Mouse (Mus musculus) kidney, adult 2 months (tissue): Measurements from ENCODE around the gene Bcl2l15. TPM values are rescaled to one million over a fixed set of nuclear protein-coding genes. Genes with fewer than 3 reads are reported as not detected.
A peak's percentile ranks its signal among the peaks of the same experiment; 100 is the strongest.

ENCODE experiments used
- DNase-seq: peaks from one replicate; pipeline ENCODE4 v3.0.0; 2021
- H3K27ac ChIP-seq: fragments of 200-500 bp; 2 replicates; pipeline ENCODE4 v1.5.1; 2012; ENCODE audit warnings: low read depth, low read length, control low read depth, inconsistent platforms; ENCODE audit not compliant: insufficient read depth
- H3K27me3 ChIP-seq: fragments of 200-500 bp; replicated peaks from 2 replicates; pipeline ENCODE4 v1.6.1; 2012; ENCODE audit warnings: mild to moderate bottlenecking, moderate library complexity, low read length, inconsistent platforms; ENCODE audit not compliant: control insufficient read depth, insufficient read depth
- H3K36me3 ChIP-seq: fragments of 200-500 bp; 2 replicates; pipeline ENCODE4 v1.6.1; 2012; ENCODE audit warnings: mild to moderate bottlenecking, moderate library complexity, low read length, inconsistent platforms; ENCODE audit not compliant: control insufficient read depth, insufficient read depth
- H3K4me1 ChIP-seq: fragments of 200-500 bp; 2 replicates; pipeline ENCODE4 v1.6.1; 2011; ENCODE audit warnings: low read length; ENCODE audit not compliant: control insufficient read depth, insufficient read depth
- H3K4me3 ChIP-seq: fragments of 200-500 bp; 2 replicates; pipeline ENCODE4 v1.5.1; 2011; ENCODE audit warnings: mild to moderate bottlenecking, low read depth, low read length, control low read depth; ENCODE audit not compliant: insufficient read depth
- CTCF ChIP-seq: fragments of 200-500 bp; conservative IDR thresholded peaks from 2 replicates; pipeline ENCODE4 v1.5.1; 2011; ENCODE audit warnings: low read depth, mild to moderate bottlenecking, control low read depth, low read length, moderate library complexity, mixed read lengths; ENCODE audit not compliant: insufficient read depth, insufficient read length
- POLR2A ChIP-seq: fragments of 200-500 bp; IDR thresholded peaks from one replicate; pipeline ENCODE4 v1.6.1; 2011; ENCODE audit warnings: low read depth, low read length, control low read depth
- WGBS: fragments of 180-500 bp; shearing (Covaris S2); methylation state at CpG from one replicate; pipeline ENCODE4 v1.1.7; 2018; 5-methylcytosine and 5-hydroxymethylcytosine counted together
- polyA plus RNA-seq: library from polyadenylated mRNA; depleted of rRNA; stranded (reverse); fragments of >200 nt; gene quantifications from 2 replicates; pipeline ENCODE4 v1.2.3, GENCODE M21; 2012

Bcl2l15 gene
- polyA plus RNA-seq, 1 experiment, result 0.17 TPM

DNA sequence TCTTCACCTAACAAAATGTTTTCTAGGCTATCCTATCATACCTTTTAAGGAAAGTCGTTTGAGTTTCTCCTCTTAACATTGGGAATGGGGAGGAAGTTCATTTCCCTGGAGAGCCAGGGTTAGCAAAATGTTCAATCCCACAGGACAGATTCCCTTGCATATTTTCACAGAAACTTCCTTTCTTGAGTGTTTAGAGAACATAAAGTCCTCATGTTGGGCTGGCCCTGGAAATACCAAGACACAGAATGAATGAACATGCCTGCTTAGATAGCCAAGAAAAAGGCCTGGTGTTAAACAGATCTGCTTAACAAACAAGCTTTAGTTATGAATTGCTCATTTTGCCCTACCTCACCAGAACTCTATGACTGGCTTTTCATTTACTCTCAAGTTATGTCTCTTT, 39.8 kb upstream of the Bcl2l15 start:
- Histone ChIP-seq H3K36me3 (no peaks in the 10 kb centered on the region), H3K4me3 (no peak overlapping the region), H3K27ac (no peak overlapping the region), H3K4me1 (peaks cover 19% of the 10 kb centered on the region), H3K27me3 (no peaks in the 10 kb centered on the region)
- TF ChIP-seq POLR2A (no peak), CTCF (no peak)
- 64% methylated on average over 1 of the region's 1 CpGs for WGBS
- DNase-seq, result peak; percentile 54

GRCm38 (mm10) chr3:103796389-103796788, 36.0 kb upstream of the Bcl2l15 start:
- 65% methylated on average over 2 of the region's 2 CpGs for WGBS
- no peak for TF ChIP-seq CTCF
- TF ChIP-seq POLR2A, result no peak
- peaks cover 12% of the 10 kb centered on the region for H3K4me1 ChIP-seq

GRCm38 (mm10) chr3:103799507-103799906, 32.9 kb upstream of the Bcl2l15 start:
- no peak for DNase-seq
- 85% methylated on average over 2 of the region's 2 CpGs for whole genome bisulfite sequencing
- H3K4me1 ChIP-seq, result peaks cover 26% of the 10 kb centered on the region
- TF ChIP-seq CTCF (no peak), POLR2A (no peak)
- no peaks in the 10 kb centered on the region; the same call in 1 of the 2 replicates for H3K36me3 ChIP-seq
- no peak overlapping the region for H3K27ac ChIP-seq
- no peak overlapping the region for H3K4me3 ChIP-seq
- H3K27me3 ChIP-seq, result no peaks in the 10 kb centered on the region

More at GRCm38 (mm10) chr3:103796389-103796788, 36.0 kb upstream of the Bcl2l15 start:
- Histone ChIP-seq H3K36me3 (no peaks in the 10 kb centered on the region), H3K4me3 (no peak overlapping the region), H3K27me3 (no peaks in the 10 kb centered on the region), H3K27ac (no peak overlapping the region)
- no peak for DNase-seq

GRCm38 (mm10) chr3:103801631-103802531, 30.5 kb upstream of the Bcl2l15 start:
- H3K4me1 ChIP-seq, result peaks cover 26% of the 10 kb centered on the region
- peak; percentile 95 for DNase-seq
- WGBS, result 8% methylated on average over 10 of the region's 10 CpGs
- no peaks in the 10 kb centered on the region; the same call in 1 of the 2 replicates for H3K36me3 ChIP-seq
- H3K27me3 ChIP-seq, result no peaks in the 10 kb centered on the region
- H3K4me3 ChIP-seq, result no peak overlapping the region
- TF ChIP-seq POLR2A (no peak), CTCF (no peak)
- H3K27ac ChIP-seq, result peak overlapping the region; percentile 100

- 31% methylated on average over 8 of the region's 8 CpGs for WGBS
- no peak overlapping the region for H3K4me3 ChIP-seq
- peak; percentile 85 for DNase-seq
These were observed 29.5 kb upstream of the Bcl2l15 start for GRCm38 (mm10) chr3:103802861-103803260.

GRCm38 (mm10) chr3:103805671-103806070, 26.7 kb upstream of the Bcl2l15 start:
- H3K36me3 ChIP-seq, result no peaks in the 10 kb centered on the region; the same call in 1 of the 2 replicates
- WGBS, result 95% methylated on average over 1 of the region's 1 CpGs

More at GRCm38 (mm10) chr3:103802861-103803260, 29.5 kb upstream of the Bcl2l15 start:
- TF ChIP-seq POLR2A (no peak), CTCF (no peak)
- Histone ChIP-seq H3K4me1 (peaks cover 26% of the 10 kb centered on the region), H3K27ac (peak overlapping the region; percentile 68), H3K27me3 (no peaks in the 10 kb centered on the region), H3K36me3 (no peaks in the 10 kb centered on the region; the same call in 1 of the 2 replicates)

More at GRCm38 (mm10) chr3:103805671-103806070, 26.7 kb upstream of the Bcl2l15 start:
- TF ChIP-seq CTCF, result no peak
- no peak for TF ChIP-seq POLR2A
- Histone ChIP-seq H3K27me3 (no peaks in the 10 kb centered on the region), H3K4me1 (peaks cover 29% of the 10 kb centered on the region), H3K27ac (no peak overlapping the region), H3K4me3 (no peak overlapping the region)
- no peak for DNase-seq
